37 mouse cellular contexts compared by ENCODE assay signal in the genomic region with DNA sequence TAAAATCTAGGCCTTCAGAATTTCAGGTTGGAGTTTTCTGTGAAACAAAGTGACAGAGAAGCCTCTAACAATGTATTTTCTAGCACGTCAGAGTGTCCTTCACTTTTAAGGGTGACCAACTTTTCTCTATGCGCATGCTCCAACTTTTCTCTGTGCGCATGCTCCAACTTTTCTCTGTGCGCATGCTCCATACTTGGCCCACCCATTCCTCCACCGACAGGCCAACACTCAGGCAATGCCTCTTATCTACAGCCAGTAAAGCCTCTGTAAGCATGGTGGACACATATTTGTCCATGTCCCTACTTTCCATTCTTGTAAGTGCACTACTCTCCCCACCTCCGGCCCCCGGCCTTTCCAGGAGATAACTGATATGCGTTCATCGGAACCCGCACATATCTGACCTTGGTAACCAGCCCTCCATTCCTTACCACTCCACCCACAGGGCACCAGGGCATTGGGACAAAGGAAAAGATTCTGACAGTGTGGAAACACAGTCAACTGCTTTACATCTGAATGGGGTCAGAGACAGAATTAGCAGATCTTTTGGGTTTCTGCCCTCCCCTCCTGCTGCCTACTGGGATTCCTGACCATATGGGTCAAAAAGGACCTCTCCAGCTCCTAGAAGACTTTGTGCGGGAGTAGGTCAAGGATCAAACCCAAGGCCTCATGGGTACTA. TPM values are rescaled to one million over a fixed set of nuclear protein-coding genes. Genes with fewer than 3 reads are reported as not detected.
DNase-seq lines count a peak whose midpoint lies in the region; ATAC-seq and TF ChIP-seq lines count a peak whose summit lies in the region.
"Had no signal": no experiment of that assay in that cellular context is flagged by ENCODE, and none has a peak within 500 bp of the region (broad histone marks: within the 10 kb centered on the region; RNA-seq: fewer than 3 reads in every experiment).

No protein-coding gene starts in this region.

- H3K27ac ChIP-seq in heart, embryonic 12.5 days (ENCODE audit: poor library complexity, severe bottlenecking), result peak overlapping the region; percentile 35; the same call in 1 of the 2 replicates
- peak overlapping the region; percentile 76 for H3K27ac ChIP-seq in heart, embryonic 16.5 days (ENCODE audit: low read length)
- H3K27ac ChIP-seq in kidney, embryonic 16.5 days (ENCODE audit: low read length), result no peak overlapping the region
- H3K27ac ChIP-seq: forebrain, embryonic 12.5 days; hindbrain, embryonic 12.5 days; hindbrain, postnatal 0 days; layer of hippocampus, adult 2 months; left cerebral cortex, adult 2 months; limb, embryonic 13.5 days; lung, embryonic 15.5 days; midbrain, embryonic 10.5 days; midbrain, embryonic 15.5 days had no signal

- no peak for TF ChIP-seq CTCF in E14TG2a.4 (conservative IDR thresholded peaks at IDR 0.05; ENCODE audit: low read length)

- no peaks in the 10 kb centered on the region for H3K27me3 ChIP-seq in heart, embryonic 12.5 days (replicated peaks)
- no peaks in the 10 kb centered on the region; the same call in 1 of the 2 replicates for H3K27me3 ChIP-seq in E14TG2a.4 (ENCODE audit: insufficient read depth, low read length)
- no peaks in the 10 kb centered on the region for H3K27me3 ChIP-seq in heart, embryonic 16.5 days (ENCODE audit: control insufficient read depth, insufficient read depth, low read length)
- no peaks in the 10 kb centered on the region for H3K27me3 ChIP-seq in kidney, embryonic 16.5 days (ENCODE audit: insufficient read depth, low read length)
- H3K27me3 ChIP-seq: hindbrain, embryonic 12.5 days; limb, embryonic 13.5 days; lung, embryonic 15.5 days; midbrain, embryonic 15.5 days had no signal

- no peak overlapping the region for H3K4me2 ChIP-seq in heart, embryonic 12.5 days
- H3K4me2 ChIP-seq in heart, embryonic 16.5 days (ENCODE audit: low read depth, low read length), result no peak overlapping the region
- H3K4me2 ChIP-seq in kidney, embryonic 16.5 days (replicated peaks; ENCODE audit: low read depth, low read length), result no peak overlapping the region
- H3K4me2 ChIP-seq: forebrain, embryonic 12.5 days; hindbrain, embryonic 12.5 days; limb, embryonic 13.5 days; liver, embryonic 11.5 days; lung, embryonic 15.5 days; midbrain, embryonic 15.5 days had no signal

- H3K9ac ChIP-seq in heart, embryonic 12.5 days, result no peak overlapping the region
- no peak overlapping the region for H3K9ac ChIP-seq in heart, embryonic 16.5 days (ENCODE audit: low read length)
- no peak overlapping the region for H3K9ac ChIP-seq in kidney, embryonic 16.5 days (replicated peaks; ENCODE audit: low read length)
- H3K9ac ChIP-seq: forebrain, embryonic 12.5 days; forebrain, postnatal 0 days; hindbrain, embryonic 12.5 days; limb, embryonic 13.5 days; lung, embryonic 15.5 days; midbrain, embryonic 15.5 days had no signal

- WGBS in heart, embryonic 12.5 days, result 56% methylated on average over 11 of the region's 11 CpGs
- WGBS in heart, embryonic 16.5 days, result 58% methylated on average over 11 of the region's 11 CpGs
- WGBS in kidney, embryonic 16.5 days, result 95% methylated on average over 11 of the region's 11 CpGs

- H3K36me3 ChIP-seq in heart, embryonic 12.5 days, result peaks cover 12% of the 10 kb centered on the region; the same call in 1 of the 2 replicates
- H3K36me3 ChIP-seq in E14TG2a.4 (ENCODE audit: insufficient read depth, low read length), result peaks cover 26% of the 10 kb centered on the region
- H3K36me3 ChIP-seq in heart, embryonic 16.5 days (ENCODE audit: control insufficient read depth, insufficient read depth), result no peaks in the 10 kb centered on the region
- no peaks in the 10 kb centered on the region for H3K36me3 ChIP-seq in kidney, embryonic 16.5 days (ENCODE audit: insufficient read depth, low read length)
- H3K36me3 ChIP-seq: forebrain, embryonic 12.5 days; hindbrain, embryonic 12.5 days; limb, embryonic 13.5 days; lung, embryonic 15.5 days; midbrain, embryonic 10.5 days; midbrain, embryonic 15.5 days had no signal

- no peak for ATAC-seq in heart, embryonic 12.5 days (ENCODE audit: insufficient number of reproducible peaks, low FRiP score)
- ATAC-seq in heart, embryonic 16.5 days (replicated peaks; ENCODE audit: extremely low read depth, insufficient read depth, low FRiP score), result peak; percentile 42; the same call in 1 of the 2 replicates
- no peak for ATAC-seq in kidney, embryonic 16.5 days (ENCODE audit: low FRiP score, low TSS enrichment)
- ATAC-seq: CD4-positive, CD25-positive, alpha-beta regulatory T cell, adult 4 months; forebrain, postnatal 0 days; hindbrain, postnatal 0 days; intestine, embryonic 16.5 days; midbrain, embryonic 15.5 days; Patski had no signal

- H3K9me3 ChIP-seq in heart, embryonic 12.5 days (replicated peaks), result no peaks in the 10 kb centered on the region
- no peaks in the 10 kb centered on the region for H3K9me3 ChIP-seq in E14TG2a.4 (ENCODE audit: low read length)
- H3K9me3 ChIP-seq in heart, embryonic 16.5 days (replicated peaks; ENCODE audit: control insufficient read depth, low read length), result no peaks in the 10 kb centered on the region
- H3K9me3 ChIP-seq in kidney, embryonic 16.5 days (ENCODE audit: low read length), result no peaks in the 10 kb centered on the region
- H3K9me3 ChIP-seq: forebrain, embryonic 12.5 days; hindbrain, embryonic 12.5 days; limb, embryonic 13.5 days; lung, embryonic 15.5 days; midbrain, embryonic 10.5 days; midbrain, embryonic 15.5 days had no signal

- peaks cover 33% of the 10 kb centered on the region for H3K4me1 ChIP-seq in heart, embryonic 12.5 days (replicated peaks)
- peaks cover 40% of the 10 kb centered on the region for H3K4me1 ChIP-seq in E14TG2a.4 (replicated peaks; ENCODE audit: low read depth, low read length)
- H3K4me1 ChIP-seq in heart, embryonic 16.5 days (ENCODE audit: control insufficient read depth, insufficient read depth, low read length), result peaks cover 19% of the 10 kb centered on the region
- peaks cover 9% of the 10 kb centered on the region for H3K4me1 ChIP-seq in kidney, embryonic 16.5 days (ENCODE audit: insufficient read depth, low read length)
- H3K4me1 ChIP-seq: forebrain, embryonic 12.5 days; hindbrain, embryonic 12.5 days; midbrain, embryonic 15.5 days had no signal

- intact Hi-C loops in heart, postnatal 14 days (cut with DNase I), result no loop called here

- H3K4me3 ChIP-seq in heart, embryonic 12.5 days, result no peak overlapping the region
- H3K4me3 ChIP-seq in E14TG2a.4 (replicated peaks; ENCODE audit: low read length), result peak overlapping the region; percentile 72
- H3K4me3 ChIP-seq in heart, embryonic 16.5 days (ENCODE audit: low read length), result no peak overlapping the region
- H3K4me3 ChIP-seq in kidney, embryonic 16.5 days (ENCODE audit: low read length), result no peak overlapping the region
- H3K4me3 ChIP-seq: erythroblast, embryonic 14.5 days; forebrain, embryonic 12.5 days; hindbrain, embryonic 12.5 days; layer of hippocampus, adult 2 months; left cerebral cortex, adult 2 months; limb, embryonic 13.5 days; lung, embryonic 15.5 days; midbrain, embryonic 10.5 days; midbrain, embryonic 15.5 days had no signal

- DNase-seq in heart, postnatal 14 days, result no peak
- peak; percentile 96 for DNase-seq in ES-CJ7 (ENCODE audit: low read depth, low spot score)
- no peak for DNase-seq in gastrocnemius, postnatal 4 days (ENCODE audit: low spot score in 2 of 2)
- DNase-seq in urinary bladder, adult 18-20 months (ENCODE audit: low spot score in 2 of 2), result no peak
- DNase-seq: adrenal gland, postnatal 25 days; cerebellum, adult 11-12 months; cerebellum, postnatal 10 days; forebrain, postnatal 0 days; kidney, adult 9 months; kidney, postnatal 25 days; right cerebral cortex, adult 18-20 months; spleen, adult 18-20 months; thymus, postnatal 4 days had no signal

RNA-seq across cellular contexts. Expression of a gene that starts 16.5 kb away (rescaled TPM):
- polyA plus RNA-seq in heart, embryonic 12.5 days (2016; fragmentation: Nextera tagmentation; extraction: Ambion mirVana), result 26.1 and 27.4 TPM in 2 replicates
- 10 to 100 TPM; 25.8 to 31.2 TPM for total RNA-seq in heart, postnatal 14 days (2021)
- polyA plus RNA-seq in heart, embryonic 16.5 days (2015; fragmentation: Nextera tagmentation; extraction: Ambion mirVana), result 25.0 and 26.8 TPM in 2 replicates
- total RNA-seq in gastrocnemius, postnatal 4 days (2021), result 1 to 10 TPM; 2.5 to 3.4 TPM
- polyA plus RNA-seq in kidney, embryonic 16.5 days (2015; fragmentation: Nextera tagmentation; extraction: Ambion mirVana), result 39.5 and 48.8 TPM in 2 replicates
- total RNA-seq: megakaryocyte progenitor cell, adult 5-6 weeks; neutrophil, adult 5-6 weeks had no signal
- polyA plus RNA-seq: CD4-positive, CD25-positive, alpha-beta regulatory T cell, adult 4 months; erythroblast, embryonic 14.5 days; forebrain, embryonic 12.5 days; midbrain, embryonic 10.5 days had no signal

RNA-seq across cellular contexts. Expression of a gene that starts 19.0 kb away (rescaled TPM):
- not detected in 2 replicates for polyA plus RNA-seq in heart, embryonic 12.5 days (2016; fragmentation: Nextera tagmentation; extraction: Ambion mirVana)
- not detected for total RNA-seq in heart, postnatal 14 days (2021)
- 0.07 and 0.24 TPM in 2 replicates for polyA plus RNA-seq in heart, embryonic 16.5 days (2015; fragmentation: Nextera tagmentation; extraction: Ambion mirVana)
- not detected for total RNA-seq in gastrocnemius, postnatal 4 days (2021)
- polyA plus RNA-seq in kidney, embryonic 16.5 days (2015; fragmentation: Nextera tagmentation; extraction: Ambion mirVana), result 0.10 TPM in 1 of 2 replicates, not detected in the other
- total RNA-seq: adrenal gland, adult 18-20 months; adrenal gland, postnatal 25 days; forebrain, postnatal 0 days; gastrocnemius, adult 8-10 months; layer of hippocampus, adult 2 months; megakaryocyte progenitor cell, adult 5-6 weeks; neutrophil, adult 5-6 weeks had no signal
- polyA plus RNA-seq: CD4-positive, CD25-positive, alpha-beta regulatory T cell, adult 4 months; erythroblast, embryonic 14.5 days; forebrain, embryonic 12.5 days; forebrain, postnatal 0 days; hindbrain, embryonic 12.5 days; intestine, embryonic 16.5 days; midbrain, embryonic 10.5 days; midbrain, embryonic 15.5 days; neural tube, embryonic 11.5 days; Patski; stomach, embryonic 16.5 days had no signal
